Mouse (Mus musculus) lung, postnatal 0 days (tissue): ENCODE measurements around the gene Adora1.

ENCODE experiments used
- CTCF ChIP-seq: IDR thresholded peaks from 2 replicates; pipeline ENCODE4 v1.5.1; 2016; ENCODE audit warnings: antibody characterized with exemption, mild to moderate bottlenecking
- EP300 ChIP-seq: IDR thresholded peaks from 2 replicates; pipeline ENCODE4 v1.6.1; 2016; ENCODE audit warnings: antibody characterized with exemption, mild to moderate bottlenecking, control low read depth

GRCm38 (mm10) chr1:134272754-134273250 is 37.6 kb upstream of the Adora1 start:
- TF ChIP-seq CTCF (no peak), EP300 (no peak)
